8 mouse cellular contexts compared by ENCODE assay signal in the genomic region with DNA sequence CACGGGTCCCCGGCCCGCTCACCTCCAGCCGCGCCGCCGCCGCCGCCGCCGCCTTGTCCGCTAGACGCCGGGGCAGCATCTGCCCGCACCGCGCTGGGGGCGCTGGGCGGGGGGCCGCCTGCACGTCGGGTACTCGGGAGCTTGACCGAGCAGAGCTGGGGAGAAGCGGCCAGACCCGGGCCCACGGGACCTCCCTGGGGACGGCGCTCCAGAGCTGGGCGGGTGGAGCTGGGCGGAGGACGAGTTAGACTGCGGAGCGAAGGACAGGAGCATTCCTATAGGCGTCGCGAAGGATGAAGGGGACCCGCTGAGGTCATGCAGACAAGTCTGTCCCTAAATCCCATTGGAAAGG. TPM values are rescaled to one million over a fixed set of nuclear protein-coding genes. Genes with fewer than 3 reads are reported as not detected.
A peak's percentile ranks its signal among the peaks of the same experiment; 100 is the strongest.
DNase-seq lines count a peak whose midpoint lies in the region; ATAC-seq and TF ChIP-seq lines count a peak whose summit lies in the region.

A gene (minus strand): TSS at position 215 of the 352 bp plus-strand sequence.

- peak within 1 kb of the TSS; percentile 77 for H3K9ac ChIP-seq in intestine, embryonic 16.5 days (ENCODE audit: low read depth, low read length)
- peak within 1 kb of the TSS; percentile 81 for H3K9ac ChIP-seq in limb, embryonic 13.5 days
- peak within 1 kb of the TSS; percentile 87 for H3K9ac ChIP-seq in neural tube, embryonic 12.5 days

- no peaks in the 10 kb centered on the region for H3K36me3 ChIP-seq in intestine, embryonic 16.5 days (ENCODE audit: control insufficient read depth, insufficient read depth, low read length)
- H3K36me3 ChIP-seq in limb, embryonic 13.5 days, result no peaks in the 10 kb centered on the region
- no peaks in the 10 kb centered on the region for H3K36me3 ChIP-seq in neural tube, embryonic 12.5 days

- WGBS in intestine, embryonic 16.5 days, result under 1% methylated on average over 38 of the region's 38 CpGs
- under 1% methylated on average over 38 of the region's 38 CpGs for WGBS in limb, embryonic 13.5 days
- WGBS in neural tube, embryonic 12.5 days, result under 1% methylated on average over 38 of the region's 38 CpGs

- H3K27ac ChIP-seq in cortical plate, adult 2 months (ENCODE audit: insufficient read depth, low read length), result peak within 1 kb of the TSS; percentile 97
- H3K27ac ChIP-seq in intestine, embryonic 16.5 days (ENCODE audit: low read length), result peak within 1 kb of the TSS; percentile 28; the same call in 1 of the 2 replicates
- H3K27ac ChIP-seq in limb, embryonic 13.5 days, result peak within 1 kb of the TSS; percentile 58; the same call in 1 of the 2 replicates
- peak within 1 kb of the TSS; percentile 86 for H3K27ac ChIP-seq in neural tube, embryonic 12.5 days

- peaks cover 10% of the 10 kb centered on the region; the same call in 1 of the 2 replicates for H3K27me3 ChIP-seq in intestine, embryonic 16.5 days (replicated peaks; ENCODE audit: control insufficient read depth, insufficient read depth, low read length)
- peaks cover 27% of the 10 kb centered on the region; the same call in 1 of the 2 replicates for H3K27me3 ChIP-seq in limb, embryonic 13.5 days
- no peaks in the 10 kb centered on the region for H3K27me3 ChIP-seq in neural tube, embryonic 12.5 days (replicated peaks)

- H3K4me3 ChIP-seq in cortical plate, adult 2 months (ENCODE audit: insufficient read depth, low read length), result peak within 1 kb of the TSS; percentile 67
- H3K4me3 ChIP-seq in intestine, embryonic 16.5 days (ENCODE audit: low read length), result peak within 1 kb of the TSS; percentile 73
- peak within 1 kb of the TSS; percentile 79 for H3K4me3 ChIP-seq in limb, embryonic 13.5 days
- H3K4me3 ChIP-seq in neural tube, embryonic 12.5 days, result peak within 1 kb of the TSS; percentile 80

- H3K9me3 ChIP-seq in intestine, embryonic 16.5 days (ENCODE audit: control insufficient read depth, low read length), result no peaks in the 10 kb centered on the region
- no peaks in the 10 kb centered on the region for H3K9me3 ChIP-seq in limb, embryonic 13.5 days
- no peaks in the 10 kb centered on the region for H3K9me3 ChIP-seq in neural tube, embryonic 12.5 days

- DNase-seq in ovary, adult 18-20 months (ENCODE audit: low spot score), result peak; percentile 11
- DNase-seq in ovary, postnatal 10 days (ENCODE audit: low spot score), result no peak
- peak; percentile 32 for DNase-seq in gastrocnemius, postnatal 14 days
- DNase-seq in adipocyte (ENCODE audit: low spot score), result no peak

- peaks cover 2% of the 10 kb centered on the region; the same call in 1 of the 2 replicates for H3K4me1 ChIP-seq in cortical plate, adult 2 months (ENCODE audit: control insufficient read depth, insufficient read depth, low read length)
- peaks cover 4% of the 10 kb centered on the region; the same call in 1 of the 2 replicates for H3K4me1 ChIP-seq in intestine, embryonic 16.5 days (ENCODE audit: control insufficient read depth, insufficient read depth, low read length)
- H3K4me1 ChIP-seq in limb, embryonic 13.5 days, result peaks cover 3% of the 10 kb centered on the region; the same call in 1 of the 2 replicates
- 0 out of 2 replicates have a peak, but pooled peaks cover 4% of the 10 kb centered on the region for H3K4me1 ChIP-seq in neural tube, embryonic 12.5 days

- intact Hi-C loops in gastrocnemius, postnatal 14 days (cut with DNase I; ENCODE audit: low total_unique reads), result no loop called here

- peak; percentile 55; the same call in 1 of the 2 replicates for TF ChIP-seq POLR2A in cortical plate, adult 2 months (IDR thresholded peaks at IDR 0.05; ENCODE audit: extremely low read depth, insufficient read depth, low read length)

- peak; percentile 82 for ATAC-seq in intestine, embryonic 16.5 days
- ATAC-seq in limb, embryonic 13.5 days (ENCODE audit: low FRiP score, low read depth), result peak; percentile 79
- ATAC-seq in neural tube, embryonic 12.5 days (ENCODE audit: low FRiP score, low read depth), result peak; percentile 91

- H3K4me2 ChIP-seq in intestine, embryonic 16.5 days (ENCODE audit: low read depth, low read length), result peak within 1 kb of the TSS; percentile 97
- peak within 1 kb of the TSS; percentile 79 for H3K4me2 ChIP-seq in limb, embryonic 13.5 days (replicated peaks)
- peak within 1 kb of the TSS; percentile 71 for H3K4me2 ChIP-seq in neural tube, embryonic 12.5 days (replicated peaks)

- no peak for TF ChIP-seq CTCF in cortical plate, adult 2 months (IDR thresholded peaks at IDR 0.05; ENCODE audit: extremely low read depth, insufficient read depth, low read length)

RNA-seq across cellular contexts. Expression of the gene that starts here (rescaled TPM):
- 10.8 and 13.0 TPM in 2 replicates for polyA plus RNA-seq in cortical plate, adult 2 months (2012; rRNA removed)
- total RNA-seq in gastrocnemius, postnatal 14 days (2021), result 1 to 10 TPM; 3.2 to 5.7 TPM
- polyA plus RNA-seq in intestine, embryonic 16.5 days (2015; fragmentation: Nextera tagmentation; extraction: Ambion mirVana), result 0.83 and 1.1 TPM in 2 replicates
- 3.0 and 3.7 TPM in 2 replicates for polyA plus RNA-seq in limb, embryonic 13.5 days (2015; fragmentation: Nextera tagmentation; extraction: Ambion mirVana)
- polyA plus RNA-seq in neural tube, embryonic 12.5 days (2016; fragmentation: Nextera tagmentation; extraction: Ambion mirVana), result 8.0 and 8.3 TPM in 2 replicates

Comparison
In these comparisons a context has a peak if more than half of its experiments do, and no peak if none do; other contexts are left out.
1. DNase-seq: peak in ovary, adult 18-20 months (single experiment) and gastrocnemius, postnatal 14 days (single experiment); none in ovary, postnatal 10 days (single experiment) and adipocyte (single experiment).
2. H3K27ac ChIP-seq: peak in every context shown above with its lines; median percentile 97 in cortical plate, adult 2 months; 86 in neural tube, embryonic 12.5 days; 58 in limb, embryonic 13.5 days; 28 in intestine, embryonic 16.5 days.
3. Peak in every context shown above with its lines, with median percentiles within 50 percentile points of each other: H3K4me3 ChIP-seq, ATAC-seq, H3K4me2 ChIP-seq and H3K9ac ChIP-seq.